Mouse (Mus musculus): ENCODE measurements around the gene Dusp10. TPM values are rescaled to one million over a fixed set of nuclear protein-coding genes. Genes with fewer than 3 reads are reported as not detected.

Gene Dusp10
- polyA plus RNA-seq, 1 experiment, result 9.1 TPM

DNA sequence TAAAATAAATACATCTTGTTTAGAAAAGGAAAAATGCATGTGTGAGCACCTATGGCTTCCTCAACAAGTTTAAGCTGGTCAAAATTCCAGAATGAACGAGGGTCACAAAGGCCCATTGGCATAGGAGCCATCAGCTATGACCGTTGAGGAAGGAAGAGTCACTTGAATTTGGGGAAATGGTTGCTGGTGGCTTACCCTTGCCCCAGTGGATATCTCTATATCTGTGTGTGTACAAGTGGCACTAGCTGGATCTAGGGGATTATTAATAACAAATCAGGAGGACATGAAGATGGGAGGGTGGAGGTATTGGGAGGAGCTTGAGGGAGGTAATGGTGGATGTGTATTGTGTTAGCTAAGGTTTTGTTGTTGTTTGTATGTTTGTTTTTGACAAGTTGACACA is 21.2 kb upstream of the Dusp10 start:
- Histone ChIP-seq H3K36me3 (ENCODE audit: control insufficient read depth, insufficient read depth) (no peaks in the 10 kb centered on the region), H3K27me3 (ENCODE audit: control insufficient read depth, insufficient read depth, insufficient read length) (no peaks in the 10 kb centered on the region), H3ac (ENCODE audit: control insufficient read depth, insufficient read length, low read depth) (no peak overlapping the region), H3K79me3 (ENCODE audit: low read depth) (no peaks in the 10 kb centered on the region), H3K4me3 (ENCODE audit: insufficient read depth, poor library complexity, severe bottlenecking) (no peak overlapping the region), H3K79me2 (ENCODE audit: control insufficient read depth, insufficient read depth) (no peaks in the 10 kb centered on the region)
- TF ChIP-seq CEBPB (IDR thresholded peaks at IDR 0.05; ENCODE audit: low read depth) (no peak), CTCF (IDR thresholded peaks at IDR 0.05; ENCODE audit: control insufficient read depth, insufficient read depth, insufficient read length) (no peak), MYOD1 (IDR thresholded peaks at IDR 0.05; ENCODE audit: control insufficient read depth, insufficient read length, low read depth) (no peak), MAX (IDR thresholded peaks at IDR 0.05) (no peak), FOSL1 (IDR thresholded peaks at IDR 0.05; ENCODE audit: insufficient read depth, low read length, poor library complexity, severe bottlenecking) (no peak), USF1 (IDR thresholded peaks at IDR 0.05; ENCODE audit: low read depth) (no peak), MYOG (IDR thresholded peaks at IDR 0.05; ENCODE audit: control insufficient read depth, extremely low read depth, insufficient read length) (no peak)

DNA sequence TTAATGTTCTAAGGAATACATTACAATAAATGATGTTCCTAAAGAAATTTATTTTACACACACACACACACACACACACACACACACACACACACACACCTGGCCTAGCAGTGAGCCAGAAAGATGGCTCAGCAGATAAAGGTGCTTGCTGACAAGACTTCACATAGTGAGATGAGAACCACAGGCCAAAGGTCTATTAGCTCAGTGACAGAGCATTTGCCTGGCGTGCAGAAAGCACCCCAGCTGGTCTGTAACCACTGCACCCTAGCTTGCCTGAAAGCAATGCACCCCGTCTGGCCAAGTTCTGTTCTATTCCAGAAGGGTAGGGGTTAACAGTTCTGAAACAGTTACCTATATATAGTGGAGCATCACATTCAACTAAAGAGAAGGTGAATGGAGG is 15.9 kb upstream of the Dusp10 start:
- no peak for TF ChIP-seq MYOD1 (IDR thresholded peaks at IDR 0.05; ENCODE audit: control insufficient read depth, insufficient read length, low read depth)
- no peak for TF ChIP-seq USF1 (IDR thresholded peaks at IDR 0.05; ENCODE audit: low read depth)
- TF ChIP-seq CTCF (IDR thresholded peaks at IDR 0.05; ENCODE audit: control insufficient read depth, insufficient read depth, insufficient read length), result no peak
- TF ChIP-seq CEBPB (IDR thresholded peaks at IDR 0.05; ENCODE audit: low read depth), result no peak
- no peak for TF ChIP-seq FOSL1 (IDR thresholded peaks at IDR 0.05; ENCODE audit: insufficient read depth, low read length, poor library complexity, severe bottlenecking)
- no peak for TF ChIP-seq MAX (IDR thresholded peaks at IDR 0.05)
- TF ChIP-seq MYOG (IDR thresholded peaks at IDR 0.05; ENCODE audit: control insufficient read depth, extremely low read depth, insufficient read length), result no peak
- Histone ChIP-seq H3K79me2 (ENCODE audit: control insufficient read depth, insufficient read depth) (no peaks in the 10 kb centered on the region), H3K36me3 (ENCODE audit: control insufficient read depth, insufficient read depth) (no peaks in the 10 kb centered on the region), H3K4me3 (ENCODE audit: insufficient read depth, poor library complexity, severe bottlenecking) (no peak overlapping the region), H3K27me3 (ENCODE audit: control insufficient read depth, insufficient read depth, insufficient read length) (no peaks in the 10 kb centered on the region), H3K79me3 (ENCODE audit: low read depth) (no peaks in the 10 kb centered on the region), H3ac (ENCODE audit: control insufficient read depth, insufficient read length, low read depth) (no peak overlapping the region)

GRCm38 (mm10) chr1:184002470-184002869 is 10.6 kb upstream of the Dusp10 start:
- H3K79me3 ChIP-seq (ENCODE audit: low read depth), result no peaks in the 10 kb centered on the region
- TF ChIP-seq MYOG (IDR thresholded peaks at IDR 0.05; ENCODE audit: control insufficient read depth, extremely low read depth, insufficient read length) (no peak), USF1 (IDR thresholded peaks at IDR 0.05; ENCODE audit: low read depth) (no peak), MYOD1 (IDR thresholded peaks at IDR 0.05; ENCODE audit: control insufficient read depth, insufficient read length, low read depth) (no peak), CEBPB (IDR thresholded peaks at IDR 0.05; ENCODE audit: low read depth) (no peak), FOSL1 (IDR thresholded peaks at IDR 0.05; ENCODE audit: insufficient read depth, low read length, poor library complexity, severe bottlenecking) (no peak), CTCF (IDR thresholded peaks at IDR 0.05; ENCODE audit: control insufficient read depth, insufficient read depth, insufficient read length) (no peak), MAX (IDR thresholded peaks at IDR 0.05) (no peak)
- H3K36me3 ChIP-seq (ENCODE audit: control insufficient read depth, insufficient read depth), result no peaks in the 10 kb centered on the region
- H3K27me3 ChIP-seq (ENCODE audit: control insufficient read depth, insufficient read depth, insufficient read length), result no peaks in the 10 kb centered on the region
- H3K4me3 ChIP-seq (ENCODE audit: insufficient read depth, poor library complexity, severe bottlenecking), result no peak overlapping the region
- H3ac ChIP-seq (ENCODE audit: control insufficient read depth, insufficient read length, low read depth), result no peak overlapping the region
- H3K79me2 ChIP-seq (ENCODE audit: control insufficient read depth, insufficient read depth), result no peaks in the 10 kb centered on the region

DNA sequence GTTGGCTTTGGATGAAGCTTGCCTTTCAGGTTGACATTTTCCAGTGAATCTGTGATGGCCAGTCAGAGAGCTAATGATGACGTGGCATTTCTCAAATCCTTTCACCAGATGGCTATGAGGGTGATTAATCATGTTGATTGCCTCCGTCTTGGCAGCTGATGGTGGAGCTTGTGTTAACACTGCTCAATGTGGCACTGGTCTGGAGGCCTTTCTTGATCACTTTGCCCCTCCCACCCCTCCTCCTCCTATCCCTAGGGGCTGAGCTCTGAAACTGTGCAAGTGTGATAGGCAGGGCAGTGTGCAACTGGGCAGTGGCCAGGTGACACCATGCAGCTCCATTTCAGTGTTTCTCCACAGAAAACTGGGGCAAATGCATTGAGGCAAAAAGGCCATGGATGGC is 8.8 kb upstream of the Dusp10 start:
- Histone ChIP-seq H3ac (ENCODE audit: control insufficient read depth, insufficient read length, low read depth) (no peak overlapping the region), H3K36me3 (ENCODE audit: control insufficient read depth, insufficient read depth) (no peaks in the 10 kb centered on the region), H3K27me3 (ENCODE audit: control insufficient read depth, insufficient read depth, insufficient read length) (no peaks in the 10 kb centered on the region), H3K79me3 (ENCODE audit: low read depth) (no peaks in the 10 kb centered on the region), H3K79me2 (ENCODE audit: control insufficient read depth, insufficient read depth) (no peaks in the 10 kb centered on the region), H3K4me3 (ENCODE audit: insufficient read depth, poor library complexity, severe bottlenecking) (no peak overlapping the region)
- TF ChIP-seq CEBPB (IDR thresholded peaks at IDR 0.05; ENCODE audit: low read depth) (no peak), CTCF (IDR thresholded peaks at IDR 0.05; ENCODE audit: control insufficient read depth, insufficient read depth, insufficient read length) (no peak), MAX (IDR thresholded peaks at IDR 0.05) (no peak), FOSL1 (IDR thresholded peaks at IDR 0.05; ENCODE audit: insufficient read depth, low read length, poor library complexity, severe bottlenecking) (no peak), MYOG (IDR thresholded peaks at IDR 0.05; ENCODE audit: control insufficient read depth, extremely low read depth, insufficient read length) (no peak), MYOD1 (IDR thresholded peaks at IDR 0.05; ENCODE audit: control insufficient read depth, insufficient read length, low read depth) (no peak)

- Histone ChIP-seq H3ac (ENCODE audit: control insufficient read depth, insufficient read length, low read depth) (no peak overlapping the region), H3K79me2 (ENCODE audit: control insufficient read depth, insufficient read depth) (no peaks in the 10 kb centered on the region), H3K27me3 (ENCODE audit: control insufficient read depth, insufficient read depth, insufficient read length) (no peaks in the 10 kb centered on the region), H3K79me3 (ENCODE audit: low read depth) (no peaks in the 10 kb centered on the region), H3K4me3 (ENCODE audit: insufficient read depth, poor library complexity, severe bottlenecking) (no peak overlapping the region), H3K36me3 (ENCODE audit: control insufficient read depth, insufficient read depth) (no peaks in the 10 kb centered on the region)
- no peak for TF ChIP-seq USF1 (IDR thresholded peaks at IDR 0.05; ENCODE audit: low read depth)
- TF ChIP-seq MYOD1 (IDR thresholded peaks at IDR 0.05; ENCODE audit: control insufficient read depth, insufficient read length, low read depth), result no peak
Measured at GRCm38 (mm10) chr1:184005315-184006058, 7.6 kb upstream of the Dusp10 start.

GRCm38 (mm10) chr1:184006086-184006485 is 7.0 kb upstream of the Dusp10 start:
- no peak for TF ChIP-seq CEBPB (IDR thresholded peaks at IDR 0.05; ENCODE audit: low read depth)
- TF ChIP-seq MAX (IDR thresholded peaks at IDR 0.05), result no peak
- no peak for TF ChIP-seq CTCF (IDR thresholded peaks at IDR 0.05; ENCODE audit: control insufficient read depth, insufficient read depth, insufficient read length)
- no peaks in the 10 kb centered on the region for H3K79me3 ChIP-seq (ENCODE audit: low read depth)

More at GRCm38 (mm10) chr1:184006086-184006485, 7.0 kb upstream of the Dusp10 start:
- no peaks in the 10 kb centered on the region for H3K79me2 ChIP-seq (ENCODE audit: control insufficient read depth, insufficient read depth)
- no peaks in the 10 kb centered on the region for H3K27me3 ChIP-seq (ENCODE audit: control insufficient read depth, insufficient read depth, insufficient read length)
- H3K36me3 ChIP-seq (ENCODE audit: control insufficient read depth, insufficient read depth), result no peaks in the 10 kb centered on the region
- no peak overlapping the region for H3K4me3 ChIP-seq (ENCODE audit: insufficient read depth, poor library complexity, severe bottlenecking)
- no peak overlapping the region for H3ac ChIP-seq (ENCODE audit: control insufficient read depth, insufficient read length, low read depth)

All from C2C12 (cell line).